Mouse (Mus musculus) forebrain, embryonic 13.5 days (tissue): ENCODE measurements at regions not wholly inside any gene's neighbourhood (a gene's known extent, or its start where the extent isn't known, plus 50 kb on each side); places are given as distances from the start of the nearest gene placed in this dataset.

Source experiments
- ATAC-seq: fragments of 200-750 bp; cut with Nextera tagmentation; 2 replicates; pipeline ENCODE4 v1.8.0; 2017
- H3K27ac ChIP-seq: fragments of 300-500 bp; sonication (generic); 2 replicates; pipeline ENCODE4 v1.5.1; 2015; ENCODE audit warnings: inconsistent platforms, mild to moderate bottlenecking, moderate library complexity
- H3K27me3 ChIP-seq: fragments of 300-500 bp; sonication (generic); 2 replicates; pipeline ENCODE4 v1.6.1; 2015; ENCODE audit warnings: mild to moderate bottlenecking, inconsistent platforms
- H3K36me3 ChIP-seq: fragments of 300-500 bp; sonication (generic); 2 replicates; pipeline ENCODE4 v1.6.1; 2015; ENCODE audit warnings: mild to moderate bottlenecking, inconsistent platforms; ENCODE audit not compliant: poor library complexity, severe bottlenecking
- H3K4me1 ChIP-seq: fragments of 300-500 bp; sonication (generic); 2 replicates; pipeline ENCODE4 v1.6.1; 2015; ENCODE audit warnings: inconsistent platforms
- H3K4me2 ChIP-seq: fragments of 300-500 bp; sonication (generic); 2 replicates; pipeline ENCODE4 v1.6.1; 2015; ENCODE audit warnings: inconsistent platforms, mild to moderate bottlenecking, moderate library complexity
- H3K4me3 ChIP-seq: fragments of 300-500 bp; sonication (generic); 2 replicates; pipeline ENCODE4 v1.5.1; 2015; ENCODE audit warnings: mild to moderate bottlenecking, inconsistent platforms
- H3K9ac ChIP-seq: fragments of 300-500 bp; sonication (generic); 2 replicates; pipeline ENCODE4 v1.6.1; 2015; ENCODE audit warnings: mild to moderate bottlenecking, inconsistent platforms
- H3K9me3 ChIP-seq: fragments of 300-500 bp; sonication (generic); replicated peaks from 2 replicates; pipeline ENCODE4 v1.6.1; 2016; ENCODE audit warnings: inconsistent platforms
- WGBS: fragments of 180-500 bp; shearing (Covaris S2); methylation state at CpG from one replicate; pipeline ENCODE4 v1.1.7; 2015; 5-methylcytosine and 5-hydroxymethylcytosine counted together

DNA sequence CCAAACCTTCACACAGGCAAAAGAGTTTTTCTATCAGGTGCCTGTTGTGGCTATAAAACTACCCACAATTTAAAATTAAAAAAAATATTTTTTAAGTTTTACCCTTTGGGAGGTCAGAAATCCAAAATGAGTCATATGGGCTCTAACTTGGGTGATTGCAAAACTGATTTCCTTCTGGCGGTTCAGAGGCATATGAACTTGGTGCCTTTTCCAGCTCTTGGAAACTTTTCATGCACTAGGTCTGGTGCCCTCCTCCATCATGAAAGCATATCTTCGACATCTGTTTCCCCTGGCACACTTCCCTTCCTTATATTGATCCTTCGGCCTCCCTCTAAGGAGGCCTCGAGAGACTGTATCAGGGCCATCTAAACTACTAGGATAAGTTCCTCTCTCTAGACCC, 168.8 kb downstream of the Gm45692 start:
- Histone ChIP-seq H3K9me3 (0 out of 2 replicates have a peak, but pooled peaks cover 4% of the 10 kb centered on the region), H3K27me3 (no peaks in the 10 kb centered on the region), H3K4me3 (no peak overlapping the region), H3K4me1 (0 out of 2 replicates have a peak, but pooled peaks cover 12% of the 10 kb centered on the region), H3K9ac (no peak overlapping the region), H3K4me2 (no peak overlapping the region), H3K36me3 (no peaks in the 10 kb centered on the region), H3K27ac (no peak overlapping the region)
- no peak for ATAC-seq
- 88% methylated on average over 4 of the region's 4 CpGs for WGBS

DNA sequence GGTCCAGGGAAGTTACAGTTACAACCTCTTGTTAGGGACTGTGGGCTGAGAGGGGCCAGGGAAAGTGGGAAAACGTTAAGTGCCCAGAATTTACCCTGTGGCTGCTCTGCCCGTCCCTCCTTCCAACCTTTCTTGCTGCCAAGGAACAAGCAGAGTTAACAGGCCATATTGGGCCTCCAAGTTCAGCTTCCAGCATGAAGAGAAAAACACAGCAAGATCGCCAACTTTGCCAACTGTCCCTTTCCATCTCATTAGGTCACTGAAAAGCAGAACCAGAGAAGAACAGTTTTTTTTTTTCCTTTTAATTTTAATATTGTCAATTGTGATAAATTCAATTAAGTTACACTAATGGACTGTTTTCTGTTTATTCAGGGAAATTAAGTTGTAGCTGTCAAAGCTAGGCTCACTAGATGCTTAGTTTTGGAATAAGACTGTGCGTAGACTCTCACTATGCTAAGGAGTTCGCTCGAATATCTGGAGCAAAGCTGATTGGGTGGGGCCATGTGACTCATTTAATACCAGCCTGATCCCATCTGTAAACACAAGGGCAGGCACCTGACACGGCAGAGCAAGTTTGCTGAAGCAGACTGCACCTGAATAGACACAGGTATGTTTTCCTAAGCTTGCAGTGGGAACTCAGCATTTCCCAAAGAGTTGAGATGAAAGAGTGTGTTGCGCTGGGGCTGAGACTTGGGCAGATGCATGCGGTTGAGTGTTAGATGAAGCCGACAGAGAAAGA, 178.9 kb downstream of the Gm45692 start:
- no peaks in the 10 kb centered on the region for H3K9me3 ChIP-seq
- H3K4me1 ChIP-seq, result peaks cover 13% of the 10 kb centered on the region
- no peak overlapping the region for H3K4me2 ChIP-seq
- H3K4me3 ChIP-seq, result no peak overlapping the region
- no peak overlapping the region for H3K27ac ChIP-seq
- no peaks in the 10 kb centered on the region for H3K27me3 ChIP-seq
- no peak overlapping the region for H3K9ac ChIP-seq
- H3K36me3 ChIP-seq, result no peaks in the 10 kb centered on the region
- no peak for ATAC-seq
- WGBS, result 87% methylated on average over 10 of the region's 10 CpGs

DNA sequence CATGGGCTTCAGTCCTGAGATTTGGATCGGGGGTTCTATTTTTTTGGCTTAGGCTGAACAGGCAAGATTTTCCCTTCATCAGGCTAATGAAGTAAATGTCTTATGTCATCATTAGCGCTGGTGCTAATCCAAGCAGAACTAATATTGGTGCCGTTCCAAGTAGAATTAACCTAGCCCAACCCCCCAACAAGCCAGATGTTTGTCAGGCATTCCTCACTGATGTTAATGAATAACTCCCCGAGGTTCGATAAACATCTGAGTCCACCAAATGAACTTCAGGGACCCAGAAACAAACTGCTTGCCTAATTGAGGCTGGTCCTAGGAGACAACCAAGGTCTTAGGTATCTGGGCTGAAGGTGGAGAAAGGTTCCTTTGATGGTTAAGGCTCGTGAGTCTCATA, 180.9 kb downstream of the Gm45692 start:
- no peak for ATAC-seq
- WGBS, result 38% methylated on average over 6 of the region's 6 CpGs
- no peaks in the 10 kb centered on the region for H3K27me3 ChIP-seq
- no peak overlapping the region for H3K27ac ChIP-seq
- H3K9ac ChIP-seq, result no peak overlapping the region
- H3K4me2 ChIP-seq, result no peak overlapping the region
- no peak overlapping the region for H3K4me3 ChIP-seq
- no peaks in the 10 kb centered on the region for H3K36me3 ChIP-seq
- no peaks in the 10 kb centered on the region for H3K9me3 ChIP-seq
- H3K4me1 ChIP-seq, result peaks cover 21% of the 10 kb centered on the region

DNA sequence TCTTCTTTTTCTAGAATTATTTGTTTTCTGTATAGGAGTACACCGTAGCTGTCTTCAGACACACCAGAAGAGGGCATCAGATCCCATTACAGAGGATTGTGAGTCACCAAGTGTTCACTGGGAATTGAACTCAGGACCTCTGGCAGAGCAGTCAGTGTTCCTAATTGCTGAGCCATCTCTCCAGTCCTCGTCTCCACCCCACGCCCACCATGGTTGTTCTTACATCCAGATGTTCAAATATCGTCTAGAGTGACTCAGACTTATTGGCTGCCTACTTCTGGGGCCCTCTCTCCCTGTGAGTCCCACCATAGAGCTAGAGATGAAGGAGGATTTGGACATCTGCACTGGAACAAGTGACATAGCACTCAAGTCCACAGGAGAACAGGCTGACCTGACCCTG, 182.6 kb downstream of the Gm45692 start:
- H3K9ac ChIP-seq, result no peak overlapping the region
- WGBS, result 88% methylated on average over 4 of the region's 4 CpGs
- H3K4me2 ChIP-seq, result no peak overlapping the region
- H3K36me3 ChIP-seq, result no peaks in the 10 kb centered on the region
- H3K4me1 ChIP-seq, result peaks cover 26% of the 10 kb centered on the region
- no peak overlapping the region for H3K27ac ChIP-seq
- no peaks in the 10 kb centered on the region for H3K9me3 ChIP-seq
- ATAC-seq, result no peak
- no peak overlapping the region for H3K4me3 ChIP-seq
- H3K27me3 ChIP-seq, result no peaks in the 10 kb centered on the region

DNA sequence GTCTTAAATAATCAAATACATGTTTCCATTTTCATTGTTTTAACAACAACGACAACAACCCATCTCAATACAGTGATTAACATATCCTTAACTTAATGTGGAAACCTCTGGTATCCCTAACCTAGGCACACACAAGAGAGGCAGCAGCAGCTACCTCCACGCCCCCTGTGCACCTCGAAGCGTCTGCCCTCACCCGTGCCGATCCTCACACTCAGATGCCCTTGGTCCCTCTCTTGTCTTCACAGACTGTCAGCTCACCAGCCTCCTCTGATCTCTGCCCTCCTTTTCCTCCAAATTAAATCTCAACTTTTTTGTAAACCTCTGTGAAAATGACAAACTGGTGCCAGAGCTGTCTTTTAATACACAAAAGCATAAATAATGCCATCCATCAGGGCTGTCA, 185.2 kb downstream of the Gm45692 start:
- Histone ChIP-seq H3K27me3 (no peaks in the 10 kb centered on the region), H3K4me3 (no peak overlapping the region)
- peak; percentile 50; the same call in 1 of the 2 replicates for ATAC-seq

DNA sequence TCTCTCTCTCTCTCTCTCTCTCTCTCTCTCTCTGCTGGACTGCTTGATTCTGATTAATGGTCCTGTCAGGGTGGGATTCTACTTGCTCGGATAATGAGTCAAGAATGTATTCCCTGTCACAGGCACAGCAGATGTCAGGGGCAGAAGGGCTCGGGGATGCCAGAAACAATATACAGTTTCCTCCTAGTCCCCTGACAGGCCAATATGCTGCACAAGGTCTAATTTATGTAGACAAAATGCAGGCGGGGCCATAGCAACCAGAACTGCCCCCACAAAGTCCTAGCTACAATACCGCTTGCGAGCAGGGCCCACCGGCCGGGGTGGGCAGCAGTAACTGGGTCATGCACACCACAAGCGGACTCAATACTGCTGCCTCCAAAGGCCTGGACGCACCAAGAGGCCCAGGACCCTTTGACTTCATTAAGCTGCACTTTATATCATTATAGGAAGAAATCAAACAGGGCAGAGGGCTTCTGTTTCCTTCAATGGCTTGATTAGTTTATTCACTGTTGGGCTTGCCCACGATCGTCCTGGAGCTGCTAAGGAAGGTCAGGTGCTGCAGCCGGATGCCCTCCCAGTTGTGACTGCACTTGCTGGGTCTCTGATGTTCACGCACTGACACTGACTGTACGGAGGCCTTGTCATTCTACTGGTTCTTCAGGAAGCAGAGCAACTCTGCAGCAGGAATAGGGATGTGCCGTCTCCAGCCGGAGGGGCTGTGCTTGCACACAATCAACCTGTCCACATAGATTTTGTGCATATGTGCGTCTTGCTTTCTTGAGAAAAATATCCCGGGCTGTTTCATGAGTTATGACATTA, 185.9 kb downstream of the Gm45692 start:
- H3K4me2 ChIP-seq, result no peak overlapping the region
- peak; percentile 87 for ATAC-seq
- WGBS, result 62% methylated on average over 18 of the region's 18 CpGs
- no peaks in the 10 kb centered on the region for H3K36me3 ChIP-seq
- H3K9ac ChIP-seq, result no peak overlapping the region
- peaks cover 17% of the 10 kb centered on the region for H3K4me1 ChIP-seq
- no peak overlapping the region for H3K4me3 ChIP-seq
- H3K9me3 ChIP-seq, result no peaks in the 10 kb centered on the region
- H3K27me3 ChIP-seq, result no peaks in the 10 kb centered on the region
- H3K27ac ChIP-seq, result peak overlapping the region; percentile 59

More for the DNA sequence above, 185.2 kb downstream of the Gm45692 start:
- no peaks in the 10 kb centered on the region for H3K36me3 ChIP-seq
- H3K4me2 ChIP-seq, result no peak overlapping the region
- no peak overlapping the region for H3K9ac ChIP-seq
- 76% methylated on average over 6 of the region's 6 CpGs for WGBS
- H3K4me1 ChIP-seq, result peaks cover 24% of the 10 kb centered on the region
- H3K27ac ChIP-seq, result peak overlapping the region; percentile 35; the same call in 1 of the 2 replicates
- H3K9me3 ChIP-seq, result no peaks in the 10 kb centered on the region

DNA sequence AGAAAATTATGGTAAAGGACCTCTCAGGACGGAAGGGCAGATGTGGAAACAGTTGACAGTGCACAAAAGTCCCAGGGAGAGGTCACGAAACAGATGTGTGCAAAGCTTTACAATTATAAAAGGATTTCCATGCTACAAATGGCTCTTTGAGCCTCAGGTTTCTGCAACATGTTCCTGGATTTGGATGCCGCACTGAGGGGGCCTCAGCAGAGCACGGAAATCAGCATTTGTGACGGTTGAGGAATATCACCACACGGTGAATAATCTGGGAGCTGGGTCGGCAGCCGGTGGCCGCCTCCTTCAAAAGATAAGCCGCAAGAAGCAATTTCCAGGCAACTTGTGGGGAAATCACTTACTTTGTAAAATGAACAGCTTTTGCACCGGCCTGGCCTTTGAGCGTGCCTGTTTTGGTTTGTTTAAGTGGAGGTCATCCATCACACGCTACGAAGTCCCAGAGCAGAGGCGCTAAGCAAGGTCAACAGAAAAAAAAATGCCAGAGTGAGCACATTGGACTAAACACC, 188.8 kb downstream of the Gm45692 start:
- Histone ChIP-seq H3K27me3 (no peaks in the 10 kb centered on the region), H3K4me1 (peaks cover 13% of the 10 kb centered on the region), H3K4me2 (no peak overlapping the region), H3K36me3 (no peaks in the 10 kb centered on the region), H3K9me3 (no peaks in the 10 kb centered on the region), H3K4me3 (no peak overlapping the region), H3K27ac (no peak overlapping the region), H3K9ac (no peak overlapping the region)
- 86% methylated on average over 15 of the region's 15 CpGs for WGBS
- ATAC-seq, result no peak

DNA sequence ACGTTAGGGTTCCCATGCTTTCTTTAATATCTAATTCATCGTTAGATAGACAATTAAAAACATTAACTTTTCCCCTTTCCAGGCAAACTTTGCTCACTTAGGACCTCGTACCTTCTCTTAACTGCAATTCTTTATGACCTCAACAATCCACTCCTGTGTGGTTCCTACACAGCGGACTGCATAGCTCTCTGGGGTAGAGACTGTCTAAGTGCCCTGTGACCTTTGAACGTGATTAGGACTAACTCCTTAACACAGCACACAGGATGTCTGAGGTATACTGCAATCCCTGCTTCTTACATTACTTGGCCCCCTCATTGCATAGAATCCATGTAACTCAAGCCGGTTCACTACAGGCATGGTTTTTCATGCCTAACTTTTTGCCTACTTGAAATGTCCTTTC, 190.4 kb downstream of the Gm45692 start:
- H3K9ac ChIP-seq, result no peak overlapping the region
- ATAC-seq, result no peak
- no peaks in the 10 kb centered on the region for H3K27me3 ChIP-seq
- H3K9me3 ChIP-seq, result no peaks in the 10 kb centered on the region
- H3K4me3 ChIP-seq, result no peak overlapping the region
- no peak overlapping the region for H3K4me2 ChIP-seq
- H3K36me3 ChIP-seq, result no peaks in the 10 kb centered on the region
- no peak overlapping the region for H3K27ac ChIP-seq
- 85% methylated on average over 6 of the region's 6 CpGs for WGBS
- H3K4me1 ChIP-seq, result peaks cover 9% of the 10 kb centered on the region

DNA sequence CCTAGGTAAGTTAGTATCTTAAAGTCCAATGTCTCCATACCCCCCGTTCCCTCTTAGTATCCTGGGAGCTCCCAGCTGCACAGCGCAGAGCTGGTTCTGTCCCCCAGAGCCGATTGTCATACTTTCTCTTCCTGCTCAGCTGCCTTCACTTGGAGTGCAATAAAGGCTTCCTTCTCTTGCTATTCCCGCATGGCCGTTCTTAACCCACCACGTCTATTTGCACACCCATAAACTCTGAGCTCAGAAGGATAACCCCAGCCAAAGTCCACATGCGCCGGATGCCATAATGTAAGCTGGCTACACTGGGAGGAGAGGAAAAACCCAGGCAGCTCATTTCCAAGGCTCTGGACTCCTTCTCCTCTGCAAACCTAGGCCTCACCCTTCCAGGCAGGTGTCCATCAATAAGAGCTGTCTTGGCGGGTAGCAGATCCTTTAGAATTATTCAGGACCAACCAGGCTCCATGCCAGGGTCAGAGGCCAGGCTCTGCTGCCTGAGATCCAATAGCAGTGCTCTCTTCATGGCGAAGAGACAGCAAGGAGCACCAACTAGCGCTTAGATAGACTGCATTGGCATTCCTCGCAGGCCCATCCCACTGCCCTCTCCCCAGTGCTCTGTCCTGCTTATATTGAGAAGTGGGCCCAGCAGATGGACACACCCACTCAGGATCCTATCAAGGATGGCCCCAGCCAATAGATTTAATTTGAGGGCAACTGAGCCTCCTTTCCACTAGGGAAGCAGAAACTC, 204.4 kb downstream of the Gm45692 start:
- WGBS, result 94% methylated on average over 12 of the region's 12 CpGs
- H3K4me2 ChIP-seq, result no peak overlapping the region
- no peak for ATAC-seq
- H3K4me3 ChIP-seq, result no peak overlapping the region
- H3K9me3 ChIP-seq, result no peaks in the 10 kb centered on the region
- H3K27ac ChIP-seq, result no peak overlapping the region
- H3K27me3 ChIP-seq, result no peaks in the 10 kb centered on the region
- H3K36me3 ChIP-seq, result no peaks in the 10 kb centered on the region
- H3K4me1 ChIP-seq, result no peaks in the 10 kb centered on the region
- no peak overlapping the region for H3K9ac ChIP-seq

DNA sequence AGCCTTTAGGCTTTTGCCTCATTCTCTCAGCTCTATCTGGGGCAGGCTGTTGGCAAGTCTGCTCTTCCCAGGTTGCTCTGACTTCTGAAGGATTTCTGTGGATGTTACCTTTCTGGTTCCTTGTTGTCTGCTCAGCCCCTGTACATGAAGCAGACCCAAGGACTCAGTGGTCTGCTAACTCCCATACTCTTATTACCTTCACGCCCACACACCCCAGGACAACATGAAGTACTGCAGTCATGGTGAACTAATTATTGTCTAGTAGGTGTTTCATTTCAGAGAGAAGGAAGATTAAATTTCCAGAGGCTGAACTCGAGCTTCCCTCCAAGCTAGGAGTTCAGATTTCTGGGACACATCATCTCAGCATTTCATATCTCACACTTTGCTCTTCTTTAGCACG, 205.3 kb downstream of the Gm45692 start:
- Histone ChIP-seq H3K27ac (no peak overlapping the region), H3K4me1 (no peaks in the 10 kb centered on the region), H3K4me2 (no peak overlapping the region), H3K9ac (no peak overlapping the region), H3K9me3 (no peaks in the 10 kb centered on the region), H3K4me3 (no peak overlapping the region), H3K36me3 (no peaks in the 10 kb centered on the region), H3K27me3 (no peaks in the 10 kb centered on the region)
- 81% methylated on average over 3 of the region's 3 CpGs for WGBS
- no peak for ATAC-seq

DNA sequence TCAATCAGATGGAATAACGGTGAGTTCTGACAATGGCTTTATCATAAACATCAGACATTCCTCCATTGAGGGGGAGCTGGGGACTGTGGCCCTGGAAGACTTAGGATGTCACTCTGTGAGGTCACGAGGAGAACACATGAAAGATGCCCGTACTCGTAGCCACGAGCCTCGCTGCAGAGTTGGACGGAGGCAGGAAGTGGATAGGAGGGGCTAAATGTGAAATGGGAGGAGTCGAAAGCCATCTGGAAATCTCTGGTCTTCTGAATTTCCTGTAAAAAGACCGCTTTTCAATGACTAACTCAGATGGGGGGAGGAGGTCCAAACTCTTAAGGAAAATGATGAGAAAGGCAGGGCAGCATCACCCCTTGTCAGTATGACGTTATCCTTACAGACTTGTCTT, 210.5 kb downstream of the Gm45692 start:
- WGBS, result 86% methylated on average over 10 of the region's 10 CpGs

More for the DNA sequence above, 210.5 kb downstream of the Gm45692 start:
- Histone ChIP-seq H3K4me2 (no peak overlapping the region), H3K9ac (no peak overlapping the region), H3K27me3 (no peaks in the 10 kb centered on the region), H3K36me3 (no peaks in the 10 kb centered on the region), H3K4me3 (no peak overlapping the region), H3K9me3 (no peaks in the 10 kb centered on the region), H3K27ac (no peak overlapping the region), H3K4me1 (no peaks in the 10 kb centered on the region)
- no peak for ATAC-seq
